Mouse (Mus musculus): ENCODE results near the gene Slc16a10. TPM values are rescaled to one million over a fixed set of nuclear protein-coding genes. Genes with fewer than 3 reads are reported as not detected.

Gene Slc16a10
- total RNA-seq, 2 experiments from 2014 or later: 19.4 to 20.4 TPM

DNA sequence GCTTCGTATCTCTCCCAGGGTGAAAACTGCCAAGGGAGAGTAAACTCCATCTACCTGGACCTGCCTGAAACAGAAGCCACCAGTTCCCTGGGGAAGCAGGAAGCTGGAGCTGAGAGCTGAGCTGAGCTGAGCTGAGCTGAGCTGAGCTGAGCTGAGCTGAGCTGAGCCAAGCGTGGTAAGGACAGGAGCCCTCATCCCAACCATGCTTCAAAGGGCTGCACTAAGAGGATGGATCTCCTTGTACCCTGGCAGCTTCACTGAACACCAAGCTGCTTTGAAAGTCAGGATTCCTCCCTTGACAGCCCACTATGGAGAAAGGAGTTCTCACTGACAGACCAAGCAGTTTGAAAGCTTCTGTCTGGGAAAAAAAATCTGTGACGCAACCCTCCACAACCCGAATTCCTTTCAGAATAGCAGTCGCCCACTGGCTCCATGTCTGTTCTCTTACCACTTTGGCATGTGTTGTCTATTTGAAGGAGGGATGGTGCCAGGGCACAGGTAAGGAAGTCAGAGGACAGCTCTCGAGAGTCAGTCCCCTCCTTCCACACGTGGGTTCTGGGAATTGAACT, 28.5 kb downstream of the Slc16a10 start:
- no peak for DNase-seq (ENCODE audit: low spot score in 2 of 2)

DNA sequence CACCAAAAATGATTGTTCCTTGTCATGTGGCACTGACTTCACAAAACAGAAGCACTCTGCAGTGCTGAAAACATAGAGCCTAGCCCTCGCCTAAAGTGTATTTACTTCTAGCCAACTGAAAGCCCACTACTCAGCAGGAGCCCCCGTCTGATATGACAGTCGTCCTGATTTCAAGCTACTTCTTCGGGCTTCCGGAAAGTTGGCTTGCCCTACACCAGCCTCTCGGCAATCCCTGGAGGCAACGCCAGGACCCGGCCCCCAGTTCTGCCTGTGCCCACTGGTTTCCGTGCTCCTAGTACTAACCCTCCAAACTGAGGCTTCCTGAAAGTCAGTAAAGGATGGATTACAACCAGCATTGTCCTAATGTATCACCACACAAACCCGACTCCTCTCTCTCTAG, 29.8 kb downstream of the Slc16a10 start:
- no peak for DNase-seq (ENCODE audit: low spot score in 2 of 2)

DNA sequence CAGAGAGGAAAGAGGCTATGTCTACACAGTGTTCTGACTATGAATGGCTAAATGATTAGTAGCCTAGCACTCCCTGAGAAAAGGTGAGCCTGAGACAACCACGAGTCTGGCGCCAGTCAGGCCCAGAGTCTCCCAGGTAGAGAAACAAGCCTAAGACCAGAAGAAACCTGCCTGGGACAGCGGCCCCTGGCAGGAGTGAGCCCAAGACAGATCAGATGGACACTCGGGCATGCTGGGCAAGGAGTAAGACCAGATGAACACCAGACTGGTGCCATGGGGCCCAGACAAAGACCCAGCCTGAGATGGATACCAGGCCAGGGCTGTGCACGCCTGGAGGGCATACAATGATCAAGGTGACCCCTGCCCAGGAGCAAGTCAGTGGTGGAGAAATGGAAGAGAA, 32.5 kb downstream of the Slc16a10 start:
- DNase-seq (ENCODE audit: low spot score in 2 of 2): no peak

DNA sequence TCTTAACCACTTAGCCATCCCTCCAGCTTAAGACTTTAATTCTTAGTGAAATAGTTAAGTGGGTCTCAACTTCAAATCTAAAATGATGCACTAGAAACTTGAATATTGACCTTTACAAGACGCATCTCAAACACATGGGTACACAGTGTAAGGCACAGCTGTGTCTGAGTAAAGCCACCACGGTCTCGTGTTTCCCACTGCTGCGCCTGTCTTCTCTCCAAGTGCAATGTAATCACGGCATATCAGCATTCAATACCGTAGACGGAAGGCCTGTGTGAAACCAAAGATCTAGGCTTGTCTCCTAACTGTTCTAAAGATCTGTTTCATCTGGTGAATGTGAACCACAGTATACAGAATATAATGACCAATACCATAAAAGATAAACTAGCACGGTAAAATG, 33.1 kb downstream of the Slc16a10 start:
- no peak for DNase-seq (ENCODE audit: low spot score in 2 of 2)

DNA sequence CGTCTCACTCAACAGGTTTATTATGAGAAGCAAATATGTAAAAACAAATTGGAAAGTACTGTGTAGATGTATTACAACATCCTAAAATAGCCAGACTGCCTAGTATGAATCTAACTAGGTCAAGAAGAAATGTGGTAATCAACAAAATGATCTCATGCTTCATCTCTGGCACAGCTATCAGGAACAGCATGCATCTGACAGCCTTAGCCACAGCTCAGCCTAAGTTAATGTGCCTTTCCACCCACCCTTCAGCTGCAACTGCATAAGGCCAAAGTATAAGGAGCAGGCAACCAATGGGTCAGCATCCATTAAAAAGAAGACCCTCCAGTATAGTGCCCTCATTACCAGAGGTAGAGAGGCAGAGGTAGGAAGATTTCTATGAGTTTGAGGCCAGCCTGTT, 34.1 kb downstream of the Slc16a10 start:
- DNase-seq (ENCODE audit: low spot score in 2 of 2): no peak

DNA sequence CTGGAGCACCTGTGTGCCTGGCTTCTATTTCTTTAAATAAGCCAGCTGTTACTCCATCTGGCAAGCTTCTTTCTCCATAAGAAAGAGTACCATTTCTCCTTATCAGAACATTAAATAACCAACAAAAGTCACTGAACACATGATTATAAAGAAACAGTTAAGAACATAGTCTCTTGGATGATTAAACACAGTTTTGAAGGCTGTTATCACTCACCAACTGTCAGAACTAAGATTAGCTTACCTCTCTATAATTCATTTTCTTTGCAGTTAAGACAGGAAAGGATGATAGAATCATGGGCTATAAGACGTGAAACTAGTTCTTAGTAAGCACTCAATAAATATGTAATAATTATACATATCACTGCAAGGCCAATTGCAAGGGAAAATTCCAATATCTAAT, 36.9 kb downstream of the Slc16a10 start:
- no peak for DNase-seq (ENCODE audit: low spot score in 2 of 2)

DNA sequence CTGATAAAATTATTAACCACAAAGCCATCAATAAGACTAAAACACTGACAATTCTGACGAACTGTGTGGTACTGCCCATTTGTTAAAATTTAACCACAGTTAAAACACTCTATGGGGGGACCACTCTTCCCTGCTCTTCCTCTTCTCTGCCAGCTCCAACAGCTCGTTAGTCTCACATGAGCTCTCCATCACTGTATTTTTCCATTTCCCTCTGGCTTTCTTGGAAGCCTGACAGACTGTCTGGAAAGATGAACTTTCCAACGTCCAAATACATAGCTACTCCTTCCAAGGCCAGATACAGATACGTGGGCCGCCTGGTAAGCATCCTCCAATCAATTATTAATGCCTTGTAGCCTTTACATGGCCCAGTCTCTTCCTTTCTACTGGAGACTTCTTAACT, 38.3 kb downstream of the Slc16a10 start:
- DNase-seq (ENCODE audit: low spot score in 2 of 2): peak in 1 of 2 experiments; percentile 34

DNA sequence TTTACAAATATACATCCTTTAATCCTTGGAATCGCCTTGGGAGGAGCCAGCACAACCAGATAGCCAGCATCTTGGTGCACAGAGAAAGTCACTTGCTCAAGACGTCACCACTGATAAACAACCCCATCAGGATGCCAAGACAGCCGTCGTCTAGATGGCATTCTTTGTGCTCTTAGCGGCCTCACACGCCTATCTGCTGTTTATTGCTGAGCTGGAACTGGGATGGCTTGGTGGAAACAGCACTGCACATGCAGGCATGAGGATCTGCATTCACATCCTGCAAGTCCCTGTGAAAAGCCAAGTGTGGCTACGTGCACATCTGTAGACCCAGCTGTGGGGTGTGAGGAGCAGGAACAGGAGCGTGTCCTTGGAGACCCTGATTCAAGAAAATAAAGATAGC, 39.1 kb downstream of the Slc16a10 start:
- no peak for DNase-seq (ENCODE audit: low spot score in 2 of 2)

DNA sequence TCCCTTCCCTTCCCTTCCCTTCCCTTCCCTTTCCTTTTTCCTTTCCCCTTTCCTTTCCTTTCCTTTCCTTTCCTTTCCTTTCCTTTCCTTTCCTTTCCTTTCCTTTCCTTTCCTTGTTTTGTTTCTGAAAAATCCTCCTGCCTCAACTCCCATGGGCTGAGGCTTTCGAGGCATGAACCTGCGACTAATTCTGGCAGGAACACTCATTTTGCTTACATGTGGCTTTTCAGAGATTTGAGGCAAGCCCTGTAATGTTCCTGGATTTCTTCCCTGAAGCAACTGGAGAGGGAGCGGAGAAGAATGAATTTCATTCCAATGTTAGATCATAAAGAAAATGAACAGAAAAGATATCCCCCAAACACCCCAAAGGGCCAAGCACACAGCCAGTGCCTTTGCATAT, 39.9 kb downstream of the Slc16a10 start:
- no peak for DNase-seq (ENCODE audit: low spot score in 2 of 2)

DNA sequence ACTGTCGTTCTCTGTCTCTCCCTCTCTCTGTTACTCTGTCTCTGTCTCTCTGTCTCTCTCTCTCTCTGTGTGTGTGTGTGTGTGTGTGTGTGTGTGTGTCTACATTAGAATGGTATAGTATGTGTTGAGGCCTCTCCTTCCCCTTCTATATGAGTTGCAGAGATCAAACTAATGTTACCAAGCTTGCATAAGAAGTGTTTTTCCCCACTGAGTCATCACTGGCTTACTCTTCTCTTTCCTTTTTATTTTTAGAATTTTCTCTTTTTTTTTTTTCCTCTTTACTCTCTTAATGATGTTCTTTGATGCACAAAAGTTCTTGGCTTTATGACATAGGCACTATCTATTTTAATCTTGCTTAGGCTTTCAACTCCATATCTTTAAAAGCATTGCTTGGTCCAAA, 43.6 kb downstream of the Slc16a10 start:
- no peak for DNase-seq (ENCODE audit: low spot score in 2 of 2)

DNA sequence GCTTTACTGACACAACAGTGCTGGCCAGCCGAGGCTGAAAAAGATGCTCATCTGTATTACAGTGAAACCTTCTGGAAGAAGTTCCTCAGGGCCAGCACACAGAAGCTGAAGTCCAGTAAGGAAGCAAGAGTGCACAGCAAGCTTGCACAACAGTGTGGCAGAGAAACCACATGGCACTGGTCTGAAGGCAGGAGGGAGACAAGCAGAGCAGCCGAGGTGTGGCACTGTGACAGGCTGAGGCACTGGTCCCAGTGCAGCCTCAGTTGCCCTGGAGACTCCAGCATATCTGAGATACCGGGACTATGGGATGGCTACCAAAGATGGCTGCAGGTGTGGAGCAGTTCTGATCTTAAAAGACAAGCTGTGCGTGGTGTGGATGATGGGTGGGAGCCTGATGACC, 44.5 kb downstream of the Slc16a10 start:
- DNase-seq (ENCODE audit: low spot score in 2 of 2): no peak

DNA sequence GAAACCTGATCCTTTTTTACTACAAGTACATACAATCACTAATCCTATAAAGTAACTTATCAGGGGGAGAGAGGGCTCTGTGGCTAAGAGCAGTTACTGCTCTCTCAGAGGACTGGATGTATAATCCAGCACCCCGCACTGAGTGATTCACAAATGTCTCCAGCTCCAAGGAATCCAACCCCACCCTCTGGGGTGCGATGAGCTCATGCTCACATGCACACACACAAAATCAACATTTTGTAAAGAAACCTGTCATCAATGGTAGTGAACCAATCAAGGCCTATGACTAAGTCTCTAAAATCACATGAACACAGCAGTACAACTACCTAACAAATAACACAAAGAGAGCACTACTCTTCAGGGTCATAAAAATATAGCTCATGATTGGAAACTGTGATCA, 47.3 kb downstream of the Slc16a10 start:
- no peak for DNase-seq (ENCODE audit: low spot score in 2 of 2)

DNA sequence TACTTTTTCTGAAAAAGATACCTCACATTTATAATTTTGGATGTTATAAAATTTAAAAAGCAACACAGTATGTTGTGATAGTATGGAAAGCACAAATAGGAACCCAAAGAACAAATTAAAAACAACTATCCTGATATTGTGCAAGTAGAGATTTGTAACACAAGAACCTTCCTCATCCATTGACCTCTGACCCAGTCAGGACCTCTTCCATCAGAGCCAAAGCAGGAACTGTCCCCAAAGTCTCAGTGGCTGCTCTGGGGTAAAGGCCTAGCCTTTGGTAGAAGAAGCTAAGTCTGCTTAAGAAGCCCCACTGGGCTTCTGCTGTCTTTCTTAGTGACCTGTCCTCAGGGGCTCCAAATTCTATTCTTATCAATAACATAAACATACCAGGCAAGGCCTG, 48.5 kb downstream of the Slc16a10 start:
- DNase-seq (ENCODE audit: low spot score in 2 of 2): no peak

DNA sequence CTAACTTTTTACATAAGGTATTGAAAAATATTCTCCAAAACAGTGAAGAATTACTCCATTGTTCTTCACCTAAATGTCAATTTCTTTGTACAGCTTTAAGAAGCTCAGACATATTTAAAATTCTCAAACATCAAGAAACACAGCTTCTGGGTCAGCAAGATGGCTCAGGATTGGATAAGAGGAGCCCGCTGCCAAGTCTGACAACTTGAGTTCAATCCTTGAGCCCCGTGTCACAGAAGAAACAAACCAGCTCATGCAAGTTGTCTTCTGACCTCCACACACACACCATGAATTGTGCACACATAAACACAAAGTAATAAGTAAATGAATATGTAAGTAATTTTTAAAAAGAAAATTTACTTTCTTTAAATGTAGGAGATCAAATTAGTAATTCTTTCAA, 50.6 kb downstream of the Slc16a10 start:
- DNase-seq (ENCODE audit: low spot score in 2 of 2): no peak

DNA sequence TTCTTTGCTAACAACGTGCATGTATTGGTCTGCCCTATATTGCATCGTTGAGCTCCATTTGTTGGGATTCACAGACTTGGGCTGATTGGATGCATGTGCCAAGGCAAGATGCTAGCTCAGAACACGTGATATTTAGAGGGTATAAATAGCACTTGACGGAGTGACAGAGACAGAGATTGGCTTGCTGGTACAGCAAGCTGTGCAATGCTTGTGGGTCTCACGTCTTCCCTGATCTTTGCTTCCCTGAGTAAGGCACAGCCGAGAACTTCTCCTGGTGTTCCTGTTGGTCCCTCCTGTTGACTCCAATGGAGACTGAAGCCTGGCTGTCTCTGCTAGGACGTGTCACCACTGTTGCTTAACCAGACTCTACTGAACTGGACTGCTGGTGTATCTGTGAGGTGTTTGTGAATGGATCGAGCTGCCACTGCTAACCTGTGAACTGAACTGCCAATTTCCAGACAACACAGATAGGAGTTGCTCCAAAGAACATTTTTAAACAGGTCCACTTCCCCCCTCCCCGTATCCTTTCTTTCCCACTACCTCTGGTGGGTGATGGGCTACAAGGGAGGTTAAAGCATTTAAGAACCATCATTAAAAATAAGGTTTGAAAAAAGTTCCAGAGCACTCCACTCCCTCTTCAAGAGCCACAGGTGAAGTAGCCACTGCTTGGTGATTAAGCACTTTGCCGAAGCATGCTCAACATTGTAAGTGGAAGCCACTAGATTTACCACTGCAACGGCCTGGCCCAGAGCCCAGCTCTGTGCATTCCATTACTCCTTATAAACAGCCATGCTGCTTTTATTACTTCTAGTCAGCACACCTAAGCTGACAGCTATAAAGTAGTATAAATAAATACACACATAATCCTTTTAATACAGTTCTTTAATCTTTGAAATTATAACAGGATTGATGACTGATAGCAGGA, 51.3 kb downstream of the Slc16a10 start:
- no peak for DNase-seq (ENCODE audit: low spot score in 2 of 2)

DNA sequence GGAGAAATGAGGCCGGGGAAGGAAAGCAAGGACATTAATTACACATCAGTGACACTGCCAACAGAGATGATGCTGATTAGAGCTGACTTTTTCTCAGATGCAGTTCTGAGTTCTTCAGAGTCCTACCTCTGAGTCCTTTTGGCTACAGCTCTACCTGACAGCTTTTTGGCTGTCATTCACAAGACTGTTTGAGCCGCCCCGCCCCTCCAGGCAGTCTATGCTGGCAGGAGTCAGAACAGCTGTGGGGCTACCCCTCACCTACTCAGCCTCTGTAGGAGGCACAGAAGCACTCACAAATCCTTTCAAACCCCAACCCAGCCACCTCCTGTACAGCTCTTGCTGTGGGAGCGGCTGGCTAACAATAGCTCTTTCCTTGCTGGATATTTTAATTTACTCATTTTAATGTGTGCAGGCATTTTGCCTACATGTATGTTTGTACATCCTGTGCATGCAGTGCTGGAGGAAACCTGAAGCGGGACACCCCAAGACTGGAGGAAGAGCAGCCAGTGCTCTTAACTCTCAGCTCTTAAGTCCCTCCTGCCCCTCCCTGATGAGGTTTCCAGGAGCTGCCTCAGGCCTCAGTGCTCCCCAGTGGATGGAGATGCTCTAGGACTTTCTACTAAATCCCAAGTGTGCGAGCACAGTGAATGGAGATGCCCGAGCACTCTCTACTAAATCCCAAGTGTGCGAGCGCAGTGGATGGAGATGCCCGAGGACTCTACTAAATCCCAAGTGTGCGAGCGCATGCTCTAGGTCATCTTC, 57.5 kb downstream of the Slc16a10 start:
- peak in 1 of 2 experiments; percentile 27 for DNase-seq (ENCODE audit: low spot score in 2 of 2)

DNA sequence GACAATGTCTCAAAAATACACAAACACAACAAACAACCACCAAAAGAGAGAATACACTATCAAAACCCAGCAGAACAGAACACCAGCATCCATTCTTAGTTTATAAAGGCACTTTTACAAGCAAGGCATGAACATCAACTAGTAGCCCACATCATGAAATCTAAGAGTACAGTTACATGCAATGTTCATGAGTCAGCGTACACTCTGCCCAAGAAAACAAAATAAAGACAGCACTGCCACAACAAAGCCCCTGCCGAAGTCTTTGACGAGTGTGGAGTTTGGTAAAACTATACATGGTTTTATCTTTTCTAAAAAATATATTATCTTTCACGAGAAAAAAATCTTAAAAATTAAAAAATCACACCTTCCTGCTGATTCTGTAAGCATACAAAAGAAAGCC, 58.5 kb downstream of the Slc16a10 start:
- no peak for DNase-seq (ENCODE audit: low spot score in 2 of 2)

DNA sequence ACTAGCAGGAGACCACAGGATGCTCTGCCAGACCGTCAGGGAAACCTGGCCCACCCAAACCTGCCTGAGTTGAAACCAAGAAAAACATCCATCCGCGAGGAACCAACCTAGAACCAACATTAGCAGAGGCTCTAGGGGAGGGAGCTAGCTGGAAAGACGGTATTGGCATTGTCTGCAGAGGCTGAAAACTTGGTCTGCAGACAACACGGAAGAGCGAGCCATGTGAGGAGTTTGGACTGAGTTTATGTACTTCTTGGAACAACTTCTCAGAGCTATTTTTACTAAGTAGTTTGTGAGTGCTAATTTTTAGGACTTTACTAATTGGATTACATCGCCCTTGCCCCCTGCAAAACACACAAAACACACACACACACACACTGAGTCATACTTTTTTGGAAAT, 59.4 kb downstream of the Slc16a10 start:
- no peak for DNase-seq (ENCODE audit: low spot score in 2 of 2)

DNA sequence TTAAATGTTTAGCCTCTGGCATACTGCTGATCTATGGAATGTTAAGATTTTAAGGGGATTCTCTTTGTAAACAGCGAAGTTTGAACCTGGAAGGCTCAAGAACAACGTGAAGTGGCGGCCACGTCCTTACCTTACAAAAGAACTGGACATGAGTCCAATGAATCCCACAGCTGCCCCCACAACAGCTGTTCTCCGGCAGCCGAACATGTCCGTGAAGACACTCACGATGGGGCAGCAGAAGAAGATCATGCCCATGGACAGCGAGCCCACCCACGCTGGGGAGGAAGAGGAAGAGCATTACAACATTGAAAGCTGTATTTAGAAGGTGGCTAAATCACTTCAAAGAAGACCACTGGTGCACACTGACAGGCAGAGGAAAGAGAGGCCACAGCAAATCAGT, 61.5 kb downstream of the Slc16a10 start:
- no peak for DNase-seq (ENCODE audit: low spot score in 2 of 2)

DNA sequence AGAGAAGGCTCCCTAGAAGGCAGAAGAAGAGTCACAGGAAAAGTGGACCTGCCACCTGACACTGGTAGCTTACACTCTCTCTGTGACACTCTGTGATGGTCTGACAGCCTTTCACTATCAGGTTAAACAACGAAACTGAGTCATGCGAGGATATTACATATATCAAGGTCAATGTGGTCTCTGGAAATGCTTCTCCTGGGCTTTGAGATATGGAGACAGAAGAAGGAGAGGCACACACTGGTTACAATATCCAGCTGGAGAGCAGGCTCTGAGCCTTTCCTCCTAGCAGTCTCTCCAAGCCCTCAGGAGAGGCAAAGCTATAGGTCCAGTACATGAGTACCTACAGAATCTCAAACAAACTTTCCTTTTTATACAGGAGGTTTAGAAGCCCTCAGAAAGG, 62.8 kb downstream of the Slc16a10 start:
- DNase-seq (ENCODE audit: low spot score in 2 of 2): no peak

DNA sequence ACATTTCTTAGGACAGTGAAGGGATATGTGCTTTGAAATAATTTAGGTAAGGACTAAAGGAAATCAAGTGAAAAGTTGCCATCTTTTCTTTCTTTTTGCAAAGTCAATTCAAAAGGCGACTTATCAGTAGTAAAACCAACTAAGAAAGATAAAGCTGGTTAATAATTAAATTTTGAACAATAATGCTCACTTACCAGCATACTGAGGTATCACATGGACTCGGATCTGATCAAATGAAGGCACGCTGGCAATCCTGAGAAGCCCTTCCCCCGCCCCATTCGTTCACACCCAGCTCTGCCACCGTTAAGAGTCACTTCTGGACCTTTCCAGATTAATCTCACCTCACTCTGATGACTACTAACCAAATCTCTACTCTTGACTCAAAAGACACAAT, 64.1 kb downstream of the Slc16a10 start:
- no peak for DNase-seq (ENCODE audit: low spot score in 2 of 2)

DNA sequence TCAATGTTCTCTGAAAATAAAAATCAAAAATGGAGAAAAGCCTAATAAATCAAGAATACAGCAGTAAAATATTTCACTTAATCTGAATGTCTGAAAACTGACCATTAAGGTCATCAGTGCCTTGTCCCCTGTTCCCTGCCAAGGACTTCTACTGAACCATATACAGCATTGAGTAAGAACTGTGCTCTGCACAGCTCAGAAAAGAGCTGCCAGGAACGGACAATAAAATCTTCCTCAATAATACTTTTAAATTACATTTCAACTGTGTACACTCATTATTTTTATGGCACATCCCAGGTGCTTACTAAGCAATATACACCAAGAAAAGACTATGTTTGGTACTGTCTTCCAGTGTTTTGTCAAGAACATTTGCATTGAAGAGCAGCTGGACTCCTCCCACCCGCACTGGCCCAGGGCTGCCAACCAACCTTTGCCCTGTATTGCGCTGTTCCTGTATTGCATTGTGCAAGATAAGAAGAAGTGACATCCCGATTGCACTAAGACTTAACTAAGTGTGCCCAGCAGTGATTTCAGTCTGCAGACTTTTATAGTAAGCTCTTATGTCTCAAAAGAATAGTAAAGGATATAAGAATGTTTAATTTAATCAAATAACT, 64.6 kb downstream of the Slc16a10 start:
- DNase-seq (ENCODE audit: low spot score in 2 of 2): no peak

All from gastrocnemius, postnatal 4 days (tissue).